Mouse (Mus musculus) heart, embryonic 12.5 days (tissue): ENCODE results near the gene Nphp3. TPM values are rescaled to one million over a fixed set of nuclear protein-coding genes. Genes with fewer than 3 reads are reported as not detected.
A peak's percentile ranks its signal among the peaks of the same experiment; 100 is the strongest.

Experiments
- ATAC-seq: fragments of 200-750 bp; cut with Nextera tagmentation; 2 replicates; pipeline ENCODE4 v1.8.0; 2017; ENCODE audit warnings: moderate TSS enrichment, moderate library complexity; ENCODE audit not compliant: insufficient number of reproducible peaks, low FRiP score
- H3K27ac ChIP-seq: fragments of 300-500 bp; sonication (generic); 2 replicates; pipeline ENCODE4 v1.5.1; 2016; ENCODE audit warnings: mild to moderate bottlenecking, moderate library complexity; ENCODE audit not compliant: poor library complexity, severe bottlenecking
- H3K27me3 ChIP-seq: fragments of 300-500 bp; sonication (generic); replicated peaks from 2 replicates; pipeline ENCODE4 v1.6.1; 2016; ENCODE audit warnings: mild to moderate bottlenecking, moderate library complexity
- H3K36me3 ChIP-seq: fragments of 300-500 bp; sonication (generic); 2 replicates; pipeline ENCODE4 v1.6.1; 2016; ENCODE audit warnings: mild to moderate bottlenecking, moderate library complexity
- H3K4me1 ChIP-seq: fragments of 300-500 bp; sonication (generic); replicated peaks from 2 replicates; pipeline ENCODE4 v1.6.1; 2016; ENCODE audit warnings: mild to moderate bottlenecking
- H3K4me2 ChIP-seq: fragments of 300-500 bp; sonication (generic); 2 replicates; pipeline ENCODE4 v1.6.1; 2016; ENCODE audit warnings: mild to moderate bottlenecking, moderate library complexity
- H3K4me3 ChIP-seq: fragments of 300-500 bp; sonication (generic); 2 replicates; pipeline ENCODE4 v1.5.1; 2016; ENCODE audit warnings: mild to moderate bottlenecking
- H3K9ac ChIP-seq: fragments of 300-500 bp; sonication (generic); 2 replicates; pipeline ENCODE4 v1.6.1; 2016; ENCODE audit warnings: mild to moderate bottlenecking, moderate library complexity
- H3K9me3 ChIP-seq: fragments of 300-500 bp; sonication (generic); replicated peaks from 2 replicates; pipeline ENCODE4 v1.6.1; 2016; ENCODE audit warnings: mild to moderate bottlenecking, moderate library complexity
- WGBS: fragments of 180-500 bp; shearing (Covaris S2); methylation state at CpG from one replicate; pipeline ENCODE4 v1.1.7; 2016; 5-methylcytosine and 5-hydroxymethylcytosine counted together
- polyA plus RNA-seq: library from polyadenylated mRNA; unstranded; fragments of >200 nt; fragmentation: Nextera tagmentation; extraction: Ambion mirVana; gene quantifications from 2 replicates; pipeline ENCODE4 v1.2.1, GENCODE M21; 2016

Nphp3 gene
- polyA plus RNA-seq, 1 experiment from 2014 or later: 6.8 TPM

- Histone ChIP-seq H3K36me3 (peaks cover 51% of the 10 kb centered on the region), H3K4me1 (peaks cover 8% of the 10 kb centered on the region), H3K27ac (no peak overlapping the region), H3K4me2 (no peak overlapping the region), H3K9me3 (no peaks in the 10 kb centered on the region), H3K4me3 (no peak overlapping the region), H3K9ac (no peak overlapping the region), H3K27me3 (no peaks in the 10 kb centered on the region)
- no peak for ATAC-seq
- 76% methylated on average over 6 of the region's 6 CpGs for WGBS
Observed at GRCm38 (mm10) chr9:104034718-104035117, 32.4 kb downstream of the Nphp3 start.

DNA sequence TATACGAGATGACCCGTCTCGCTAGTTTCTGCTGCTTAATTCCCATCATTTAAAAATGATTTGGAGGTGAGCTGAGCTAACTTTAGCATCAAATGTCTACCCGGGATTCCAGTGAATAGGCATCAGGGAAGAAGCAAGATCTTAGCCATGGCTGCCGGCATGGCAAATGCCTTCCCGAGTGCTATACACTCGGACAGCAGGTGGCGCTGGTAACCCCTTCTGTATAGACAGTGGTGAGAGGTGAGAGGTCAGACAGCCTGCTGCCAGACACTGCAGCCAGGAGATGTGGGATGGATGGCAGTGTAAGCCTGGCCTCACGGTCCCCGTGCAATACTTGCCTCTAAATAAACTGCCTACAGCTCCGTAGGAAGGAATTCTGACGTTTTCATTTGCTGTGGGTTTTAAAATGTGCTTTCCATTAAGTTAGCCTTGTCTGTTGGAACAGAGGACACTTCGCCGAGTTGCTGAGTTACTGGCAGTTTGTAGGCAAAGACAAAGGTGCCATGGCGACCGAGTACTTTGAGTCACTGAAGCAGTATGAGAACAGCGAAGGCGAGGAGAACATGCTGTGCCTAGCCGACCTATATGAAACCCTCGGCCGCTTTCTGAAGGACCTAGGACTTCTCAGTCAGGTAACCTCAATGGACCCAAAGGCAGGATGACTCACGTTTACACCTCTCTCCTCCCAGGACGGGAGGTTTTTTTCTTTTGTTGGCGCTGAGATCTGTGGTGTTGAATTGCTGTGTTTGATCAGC lies 33.1 kb downstream of the Nphp3 start:
- no peak overlapping the region for H3K27ac ChIP-seq
- no peaks in the 10 kb centered on the region for H3K9me3 ChIP-seq
- ATAC-seq: no peak
- H3K4me3 ChIP-seq: no peak overlapping the region
- H3K36me3 ChIP-seq: peaks cover 48% of the 10 kb centered on the region
- 53% methylated on average over 24 of the region's 24 CpGs for WGBS
- H3K27me3 ChIP-seq: no peaks in the 10 kb centered on the region
- no peak overlapping the region for H3K9ac ChIP-seq
- H3K4me2 ChIP-seq: no peak overlapping the region
- peaks cover 8% of the 10 kb centered on the region for H3K4me1 ChIP-seq

- H3K27ac ChIP-seq: no peak overlapping the region
Observed at GRCm38 (mm10) chr9:104038266-104038665, 35.9 kb downstream of the Nphp3 start.

DNA sequence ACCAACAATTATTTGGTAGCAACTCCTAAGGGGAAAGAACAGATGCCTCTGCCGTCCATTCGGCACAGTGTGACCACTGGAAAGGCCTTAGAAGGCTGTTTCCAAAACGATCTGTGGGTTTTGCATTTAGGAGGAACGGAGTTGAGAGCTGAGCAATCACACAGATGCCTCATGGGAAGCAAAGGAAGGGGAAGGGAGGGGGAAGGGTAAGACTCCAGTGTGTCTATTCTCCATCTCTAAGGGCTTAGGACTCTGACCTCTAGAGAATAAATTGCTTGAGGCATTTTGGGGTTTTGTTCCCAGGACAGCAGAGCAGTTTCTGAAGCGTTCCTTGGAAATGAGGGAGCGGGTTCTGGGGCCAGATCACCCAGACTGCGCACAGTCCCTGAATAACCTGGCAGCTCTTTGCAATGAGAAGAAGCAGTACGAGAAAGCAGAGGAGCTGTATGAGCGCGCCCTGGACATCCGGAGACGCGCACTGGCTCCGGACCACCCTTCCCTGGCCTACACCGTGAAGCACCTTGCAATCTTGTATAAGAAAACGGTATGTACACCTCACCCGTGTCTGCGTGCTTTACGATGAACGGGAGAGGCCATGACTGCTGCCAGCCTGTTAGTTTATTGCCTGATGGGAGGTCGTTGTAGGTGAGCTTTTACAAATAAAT lies 36.8 kb downstream of the Nphp3 start:
- Histone ChIP-seq H3K9ac (no peak overlapping the region), H3K27ac (no peak overlapping the region), H3K36me3 (peaks cover 47% of the 10 kb centered on the region), H3K4me2 (no peak overlapping the region), H3K4me3 (no peak overlapping the region), H3K9me3 (no peaks in the 10 kb centered on the region), H3K27me3 (no peaks in the 10 kb centered on the region), H3K4me1 (peaks cover 8% of the 10 kb centered on the region)
- no peak for ATAC-seq
- WGBS: 87% methylated on average over 21 of the region's 21 CpGs

More at GRCm38 (mm10) chr9:104038266-104038665, 35.9 kb downstream of the Nphp3 start:
- H3K4me3 ChIP-seq: no peak overlapping the region
- no peak for ATAC-seq
- no peak overlapping the region for H3K9ac ChIP-seq
- H3K4me2 ChIP-seq: no peak overlapping the region
- no peaks in the 10 kb centered on the region for H3K27me3 ChIP-seq
- H3K36me3 ChIP-seq: peaks cover 49% of the 10 kb centered on the region
- H3K9me3 ChIP-seq: no peaks in the 10 kb centered on the region
- peaks cover 8% of the 10 kb centered on the region for H3K4me1 ChIP-seq
- 80% methylated on average over 13 of the region's 13 CpGs for WGBS

GRCm38 (mm10) chr9:104039742-104040141 lies 37.4 kb downstream of the Nphp3 start:
- ATAC-seq: no peak
- 76% methylated on average over 4 of the region's 4 CpGs for WGBS

GRCm38 (mm10) chr9:104040362-104040761 lies 38.0 kb downstream of the Nphp3 start, which contains the start of gene Gm28305:
TSS of gene Gm28305 (plus strand) at chr9:104040662.
- no peak within 1 kb of the TSS for H3K27ac ChIP-seq
- WGBS: 66% methylated on average over 2 of the region's 2 CpGs
- H3K36me3 ChIP-seq: peaks cover 50% of the 10 kb centered on the region
- H3K4me1 ChIP-seq: peaks cover 8% of the 10 kb centered on the region
- no peaks in the 10 kb centered on the region for H3K27me3 ChIP-seq
- no peaks in the 10 kb centered on the region for H3K9me3 ChIP-seq
- H3K4me2 ChIP-seq: no peak within 1 kb of the TSS
- ATAC-seq: no peak
- no peak within 1 kb of the TSS for H3K4me3 ChIP-seq
- no peak within 1 kb of the TSS for H3K9ac ChIP-seq

More at GRCm38 (mm10) chr9:104039742-104040141, 37.4 kb downstream of the Nphp3 start:
- no peaks in the 10 kb centered on the region for H3K9me3 ChIP-seq
- H3K4me3 ChIP-seq: no peak overlapping the region
- no peak overlapping the region for H3K9ac ChIP-seq
- peaks cover 46% of the 10 kb centered on the region for H3K36me3 ChIP-seq
- no peak overlapping the region for H3K4me2 ChIP-seq
- peaks cover 8% of the 10 kb centered on the region for H3K4me1 ChIP-seq
- H3K27me3 ChIP-seq: no peaks in the 10 kb centered on the region
- no peak overlapping the region for H3K27ac ChIP-seq

DNA sequence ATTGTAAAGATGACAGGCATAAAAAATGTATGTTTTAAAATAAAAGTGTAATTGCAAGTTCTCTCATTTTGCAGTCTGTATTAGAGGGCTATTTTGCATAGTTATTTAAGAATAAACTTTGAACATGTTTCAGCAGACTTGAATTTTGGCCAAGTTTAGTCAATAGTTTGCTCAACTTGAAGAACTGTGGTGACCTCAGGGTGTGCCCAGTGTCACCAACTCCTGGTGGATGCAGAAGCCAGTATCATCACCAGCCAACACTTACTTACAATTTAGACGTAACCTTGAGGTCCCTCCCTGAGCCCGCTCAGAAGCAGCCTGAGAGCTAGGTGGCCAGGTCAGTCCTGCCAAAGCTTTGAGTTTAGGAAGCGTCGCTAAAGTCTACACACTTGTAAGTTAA lies 41.3 kb downstream of the Nphp3 start:
- Histone ChIP-seq H3K4me3 (no peak overlapping the region), H3K9me3 (no peaks in the 10 kb centered on the region), H3K9ac (no peak overlapping the region), H3K4me1 (no peaks in the 10 kb centered on the region), H3K36me3 (peaks cover 51% of the 10 kb centered on the region), H3K27ac (no peak overlapping the region), H3K4me2 (no peak overlapping the region), H3K27me3 (no peaks in the 10 kb centered on the region)
- 89% methylated on average over 4 of the region's 4 CpGs for WGBS
- ATAC-seq: no peak

DNA sequence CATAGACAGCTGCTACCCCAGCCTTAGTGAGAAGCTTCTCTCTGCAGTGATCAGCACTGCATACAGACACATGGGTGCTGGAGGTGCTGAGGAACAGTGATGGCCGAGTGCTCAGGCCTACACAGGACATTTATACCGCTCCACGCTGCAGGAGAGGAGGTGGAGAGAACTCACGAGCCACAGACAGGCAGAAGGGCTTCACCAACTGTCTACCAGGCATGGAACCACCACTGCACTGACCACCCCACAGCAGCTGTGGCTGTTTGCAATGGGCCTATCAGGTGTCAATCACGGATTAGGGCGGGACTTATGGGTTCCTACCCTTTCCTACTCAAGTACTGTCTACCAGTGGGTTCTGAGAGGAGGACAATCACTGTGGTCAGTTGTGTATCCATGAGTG lies 48.7 kb downstream of the Nphp3 start:
- no peaks in the 10 kb centered on the region for H3K27me3 ChIP-seq
- H3K27ac ChIP-seq: no peak overlapping the region
- no peaks in the 10 kb centered on the region for H3K9me3 ChIP-seq
- ATAC-seq: no peak
- H3K36me3 ChIP-seq: peaks cover 87% of the 10 kb centered on the region
- no peaks in the 10 kb centered on the region for H3K4me1 ChIP-seq
- no peak overlapping the region for H3K4me3 ChIP-seq
- no peak overlapping the region for H3K4me2 ChIP-seq
- no peak overlapping the region for H3K9ac ChIP-seq
- 83% methylated on average over 6 of the region's 6 CpGs for WGBS

GRCm38 (mm10) chr9:104062430-104063243 lies 60.3 kb downstream of the Nphp3 start, which contains the start of gene Uba5:
TSS of gene Uba5 (minus strand) at chr9:104063134.
- Histone ChIP-seq H3K27ac (peak within 1 kb of the TSS; percentile 58; the same call in 1 of the 2 replicates), H3K9me3 (no peaks in the 10 kb centered on the region), H3K4me1 (peaks cover 17% of the 10 kb centered on the region), H3K9ac (peak within 1 kb of the TSS; percentile 94), H3K4me3 (peak within 1 kb of the TSS; percentile 100), H3K36me3 (peaks cover 23% of the 10 kb centered on the region), H3K4me2 (peak within 1 kb of the TSS; percentile 96), H3K27me3 (no peaks in the 10 kb centered on the region)
- WGBS: under 1% methylated on average over 59 of the region's 59 CpGs
- peak; percentile 79 for ATAC-seq

GRCm38 (mm10) chr9:104063244-104063961 lies 61.1 kb downstream of the Nphp3 start, which contains the start of gene Acad11:
TSS of gene Acad11 (plus strand) at chr9:104063377.
- H3K27ac ChIP-seq: peak within 1 kb of the TSS; percentile 58; the same call in 1 of the 2 replicates
- no peaks in the 10 kb centered on the region for H3K27me3 ChIP-seq
- WGBS: under 1% methylated on average over 28 of the region's 30 CpGs

More at GRCm38 (mm10) chr9:104063244-104063961, 61.1 kb downstream of the Nphp3 start, which contains the start of gene Acad11:
- peak within 1 kb of the TSS; percentile 96 for H3K4me2 ChIP-seq
- peak within 1 kb of the TSS; percentile 100 for H3K4me3 ChIP-seq
- peak within 1 kb of the TSS; percentile 94 for H3K9ac ChIP-seq
- peak; percentile 93 for ATAC-seq
- no peaks in the 10 kb centered on the region for H3K9me3 ChIP-seq
- peaks cover 17% of the 10 kb centered on the region for H3K4me1 ChIP-seq
- peaks cover 16% of the 10 kb centered on the region for H3K36me3 ChIP-seq
